Mouse (Mus musculus): ENCODE measurements around the gene Lysmd1. TPM values are rescaled to one million over a fixed set of nuclear protein-coding genes. Genes with fewer than 3 reads are reported as not detected.

Gene Lysmd1
- polyA plus RNA-seq, 1 experiment = 4.7 TPM

GRCm38 (mm10) chr3:95179890-95180289, 46.0 kb downstream of the Lysmd1 start:
- Histone ChIP-seq H3K36me3 (ENCODE audit: control insufficient read depth, insufficient read depth, low read length) (peaks cover 3% of the 10 kb centered on the region; the same call in 1 of the 2 replicates), H3K4me1 (ENCODE audit: control insufficient read depth, insufficient read depth, insufficient read length) (no peaks in the 10 kb centered on the region), H3K4me3 (ENCODE audit: extremely low read depth, insufficient read depth, insufficient read length) (no peak overlapping the region), H3K27me3 (ENCODE audit: control insufficient read depth, insufficient read depth, low read length) (no peaks in the 10 kb centered on the region), H3K27ac (ENCODE audit: insufficient read depth, low read length) (no peak overlapping the region)
- DNase-seq (ENCODE audit: low read depth in 1 of 2, low spot score in 2 of 2) = no peak
- WGBS = 69% methylated on average over 3 of the region's 3 CpGs
- no peak for TF ChIP-seq CTCF (IDR thresholded peaks at IDR 0.05; ENCODE audit: extremely low read depth, insufficient read depth, insufficient read length, insufficient replicate concordance)
- no peak for TF ChIP-seq POLR2A (IDR thresholded peaks at IDR 0.05; ENCODE audit: low read depth, low read length)

GRCm38 (mm10) chr3:95181841-95182240, 48.0 kb downstream of the Lysmd1 start:
- Histone ChIP-seq H3K36me3 (ENCODE audit: control insufficient read depth, insufficient read depth, low read length) (peaks cover 10% of the 10 kb centered on the region), H3K4me1 (ENCODE audit: control insufficient read depth, insufficient read depth, insufficient read length) (no peaks in the 10 kb centered on the region), H3K27me3 (ENCODE audit: control insufficient read depth, insufficient read depth, low read length) (no peaks in the 10 kb centered on the region), H3K27ac (ENCODE audit: insufficient read depth, low read length) (no peak overlapping the region), H3K4me3 (ENCODE audit: extremely low read depth, insufficient read depth, insufficient read length) (no peak overlapping the region)
- no peak for TF ChIP-seq POLR2A (IDR thresholded peaks at IDR 0.05; ENCODE audit: low read depth, low read length)
- 80% methylated on average over 1 of the region's 1 CpGs for WGBS
- DNase-seq (ENCODE audit: low read depth in 1 of 2, low spot score in 2 of 2) = no peak

GRCm38 (mm10) chr3:95184796-95185577, 51.1 kb downstream of the Lysmd1 start:
- Histone ChIP-seq H3K4me3 (ENCODE audit: extremely low read depth, insufficient read depth, insufficient read length) (no peak overlapping the region), H3K27ac (ENCODE audit: insufficient read depth, low read length) (no peak overlapping the region), H3K4me1 (ENCODE audit: control insufficient read depth, insufficient read depth, insufficient read length) (no peaks in the 10 kb centered on the region), H3K27me3 (ENCODE audit: control insufficient read depth, insufficient read depth, low read length) (no peaks in the 10 kb centered on the region), H3K36me3 (ENCODE audit: control insufficient read depth, insufficient read depth, low read length) (peaks cover 28% of the 10 kb centered on the region)
- DNase-seq (ENCODE audit: low read depth in 1 of 2, low spot score in 2 of 2) = no peak
- WGBS = 71% methylated on average over 9 of the region's 9 CpGs
- TF ChIP-seq CTCF (IDR thresholded peaks at IDR 0.05; ENCODE audit: extremely low read depth, insufficient read depth, insufficient read length, insufficient replicate concordance) = no peak
- TF ChIP-seq POLR2A (IDR thresholded peaks at IDR 0.05; ENCODE audit: low read depth, low read length) = no peak

GRCm38 (mm10) chr3:95186100-95186499, 52.2 kb downstream of the Lysmd1 start:
- WGBS = 88% methylated on average over 2 of the region's 2 CpGs

GRCm38 (mm10) chr3:95186888-95187287, 53.0 kb downstream of the Lysmd1 start:
- Histone ChIP-seq H3K27ac (ENCODE audit: insufficient read depth, low read length) (no peak overlapping the region), H3K4me1 (ENCODE audit: control insufficient read depth, insufficient read depth, insufficient read length) (no peaks in the 10 kb centered on the region), H3K36me3 (ENCODE audit: control insufficient read depth, insufficient read depth, low read length) (peaks cover 29% of the 10 kb centered on the region), H3K27me3 (ENCODE audit: control insufficient read depth, insufficient read depth, low read length) (no peaks in the 10 kb centered on the region), H3K4me3 (ENCODE audit: extremely low read depth, insufficient read depth, insufficient read length) (no peak overlapping the region)
- DNase-seq (ENCODE audit: low read depth in 1 of 2, low spot score in 2 of 2) = no peak
- WGBS = 95% methylated on average over 6 of the region's 6 CpGs
- TF ChIP-seq POLR2A (IDR thresholded peaks at IDR 0.05; ENCODE audit: low read depth, low read length) (no peak), CTCF (IDR thresholded peaks at IDR 0.05; ENCODE audit: extremely low read depth, insufficient read depth, insufficient read length, insufficient replicate concordance) (no peak)

More at GRCm38 (mm10) chr3:95186100-95186499, 52.2 kb downstream of the Lysmd1 start:
- no peak for DNase-seq (ENCODE audit: low read depth in 1 of 2, low spot score in 2 of 2)
- Histone ChIP-seq H3K27me3 (ENCODE audit: control insufficient read depth, insufficient read depth, low read length) (no peaks in the 10 kb centered on the region), H3K4me1 (ENCODE audit: control insufficient read depth, insufficient read depth, insufficient read length) (no peaks in the 10 kb centered on the region), H3K4me3 (ENCODE audit: extremely low read depth, insufficient read depth, insufficient read length) (no peak overlapping the region), H3K27ac (ENCODE audit: insufficient read depth, low read length) (no peak overlapping the region), H3K36me3 (ENCODE audit: control insufficient read depth, insufficient read depth, low read length) (peaks cover 28% of the 10 kb centered on the region)
- TF ChIP-seq POLR2A (IDR thresholded peaks at IDR 0.05; ENCODE audit: low read depth, low read length) (no peak), CTCF (IDR thresholded peaks at IDR 0.05; ENCODE audit: extremely low read depth, insufficient read depth, insufficient read length, insufficient replicate concordance) (no peak)

Other genes starting within 250 kb of the Lysmd1 start
- 117 and 140 TPM in 2 replicates for gene Psmb4, start 247.1 kb upstream of the Lysmd1 start, polyA plus RNA-seq (2012; rRNA removed)
- gene Selenbp1, start 201.0 kb upstream of the Lysmd1 start, polyA plus RNA-seq (2012; rRNA removed) = 34.9 and 35.4 TPM in 2 replicates
- gene Rfx5, start 180.0 kb upstream of the Lysmd1 start, polyA plus RNA-seq (2012; rRNA removed) = 23.9 and 26.4 TPM in 2 replicates
- 30.2 and 31.7 TPM in 2 replicates for gene Pi4kb, start 159.4 kb upstream of the Lysmd1 start, polyA plus RNA-seq (2012; rRNA removed)
- gene Zfp687, start 118.6 kb upstream of the Lysmd1 start, polyA plus RNA-seq (2012; rRNA removed) = 18.5 and 21.0 TPM in 2 replicates
- gene Psmd4, start 91.5 kb upstream of the Lysmd1 start, polyA plus RNA-seq (2012; rRNA removed) = 90.5 and 108 TPM in 2 replicates
- gene Pip5k1a, start 27.2 kb upstream of the Lysmd1 start, polyA plus RNA-seq (2012; rRNA removed) = 14.1 and 14.4 TPM in 2 replicates
- gene Vps72, start 23.1 kb upstream of the Lysmd1 start, polyA plus RNA-seq (2012; rRNA removed) = 36.3 and 44.6 TPM in 2 replicates
- gene Tmod4, start 9.6 kb upstream of the Lysmd1 start, polyA plus RNA-seq (2012; rRNA removed) = 0.69 and 0.91 TPM in 2 replicates
- 25.2 and 29.4 TPM in 2 replicates for gene Scnm1, start 77 bp upstream of the Lysmd1 start, polyA plus RNA-seq (2012; rRNA removed)
- 89.1 and 132 TPM in 2 replicates for gene Tnfaip8l2, start 8.3 kb downstream of the Lysmd1 start, polyA plus RNA-seq (2012; rRNA removed)
- gene Sema6c, start 26.4 kb downstream of the Lysmd1 start, polyA plus RNA-seq (2012; rRNA removed) = 2.2 TPM in 2 replicates
- gene Gabpb2, start 83.8 kb downstream of the Lysmd1 start, polyA plus RNA-seq (2012; rRNA removed) = 17.0 and 17.1 TPM in 2 replicates
- 91.5 and 94.1 TPM in 2 replicates for gene Cdc42se1, start 94.6 kb downstream of the Lysmd1 start, polyA plus RNA-seq (2012; rRNA removed)
- gene Mllt11, start 98.1 kb downstream of the Lysmd1 start, polyA plus RNA-seq (2012; rRNA removed) = 15.5 and 16.2 TPM in 2 replicates
- 0.18 and 0.52 TPM in 2 replicates for gene Gm128, start 107.5 kb downstream of the Lysmd1 start, polyA plus RNA-seq (2012; rRNA removed)
- gene Bnipl, start 117.1 kb downstream of the Lysmd1 start, polyA plus RNA-seq (2012; rRNA removed) = 0.07 TPM in 1 of 2 replicates, not detected in the other
- gene Mindy1, start 147.3 kb downstream of the Lysmd1 start, polyA plus RNA-seq (2012; rRNA removed) = 44.8 and 51.0 TPM in 2 replicates
- gene Prune1, start 148.0 kb downstream of the Lysmd1 start, polyA plus RNA-seq (2012; rRNA removed) = 7.7 and 8.9 TPM in 2 replicates
- 2.6 and 2.7 TPM in 2 replicates for gene Anxa9, start 173.1 kb downstream of the Lysmd1 start, polyA plus RNA-seq (2012; rRNA removed)
- 95.7 and 101 TPM in 2 replicates for gene Cers2, start 180.7 kb downstream of the Lysmd1 start, polyA plus RNA-seq (2012; rRNA removed)
- 9.4 and 10.4 TPM in 2 replicates for gene Setdb1, start 223.1 kb downstream of the Lysmd1 start, polyA plus RNA-seq (2012; rRNA removed)